Mouse (Mus musculus): ENCODE measurements at regions not wholly inside any gene's neighbourhood (a gene's known extent, or its start where the extent isn't known, plus 50 kb on each side); places are given as distances from the start of the nearest gene placed in this dataset.

DNA sequence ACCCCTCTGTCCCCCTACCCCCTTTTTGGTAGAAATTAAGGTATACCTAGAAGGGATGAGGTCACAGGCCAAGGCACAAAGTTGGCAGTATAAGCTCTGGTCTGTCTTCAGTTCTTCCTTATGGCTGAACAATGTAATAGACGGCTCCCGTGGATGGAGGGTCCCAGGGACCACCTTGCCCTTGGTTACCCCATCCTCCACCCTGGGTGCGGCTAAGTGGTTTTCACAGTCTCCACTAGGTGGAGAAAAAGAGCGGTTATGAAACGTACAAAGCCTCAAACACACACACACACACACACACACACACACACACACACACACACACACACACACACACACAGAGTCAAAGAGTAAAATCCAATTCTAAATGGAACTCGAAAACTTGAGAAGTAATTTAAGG is 93.1 kb downstream of the Nog start:
- no peak for ATAC-seq
- Histone ChIP-seq H3K4me1 (ENCODE audit: control insufficient read depth, insufficient read depth, low read depth, low read length) (peaks cover 2% of the 10 kb centered on the region; the same call in 1 of the 2 replicates), H3K9ac (ENCODE audit: low read depth, low read length) (no peak overlapping the region), H3K36me3 (ENCODE audit: control insufficient read depth, insufficient read depth, low read length) (no peaks in the 10 kb centered on the region), H3K9me3 (ENCODE audit: control insufficient read depth, low read length) (no peaks in the 10 kb centered on the region), H3K27ac (ENCODE audit: low read depth, low read length) (no peak overlapping the region), H3K4me3 (ENCODE audit: low read length) (no peak overlapping the region), H3K27me3 (replicated peaks; ENCODE audit: control insufficient read depth, insufficient read depth, low read length) (no peaks in the 10 kb centered on the region), H3K4me2 (ENCODE audit: low read length) (no peak overlapping the region; the same call in 1 of the 2 replicates)
- 53% methylated on average over 6 of the region's 6 CpGs for WGBS

DNA sequence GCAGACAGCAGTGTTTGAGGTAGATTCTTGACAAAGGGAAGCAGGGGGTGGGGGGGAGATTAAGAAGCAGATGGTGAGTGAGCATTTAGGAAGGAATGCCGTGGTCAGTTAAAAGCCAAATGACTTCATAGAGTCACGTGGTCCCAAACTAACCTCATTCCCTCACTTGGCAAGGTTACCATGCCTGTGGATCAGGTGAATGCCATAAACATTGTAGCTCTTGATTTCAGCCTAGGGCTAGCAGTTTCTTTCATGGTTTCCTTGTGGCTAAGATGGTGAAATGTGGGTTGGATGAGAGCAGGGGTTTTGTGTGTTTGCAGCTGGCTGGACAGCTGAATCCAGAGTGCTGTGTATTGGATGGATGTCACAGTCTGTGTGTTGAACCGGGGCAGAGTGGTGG is 95.3 kb downstream of the Nog start:
- Histone ChIP-seq H3K27me3 (replicated peaks; ENCODE audit: control insufficient read depth, insufficient read depth, low read length) (no peaks in the 10 kb centered on the region), H3K4me3 (ENCODE audit: low read length) (no peak overlapping the region), H3K4me2 (ENCODE audit: low read length) (no peak overlapping the region), H3K9me3 (ENCODE audit: control insufficient read depth, low read length) (no peaks in the 10 kb centered on the region), H3K9ac (ENCODE audit: low read depth, low read length) (no peak overlapping the region), H3K4me1 (ENCODE audit: control insufficient read depth, insufficient read depth, low read depth, low read length) (peaks cover 2% of the 10 kb centered on the region; the same call in 1 of the 2 replicates), H3K27ac (ENCODE audit: low read depth, low read length) (no peak overlapping the region), H3K36me3 (ENCODE audit: control insufficient read depth, insufficient read depth, low read length) (no peaks in the 10 kb centered on the region)
- WGBS, result 54% methylated on average over 3 of the region's 3 CpGs
- no peak for ATAC-seq

- peaks cover 2% of the 10 kb centered on the region; the same call in 1 of the 2 replicates for H3K4me1 ChIP-seq (ENCODE audit: control insufficient read depth, insufficient read depth, low read depth, low read length)
- no peak overlapping the region for H3K4me2 ChIP-seq (ENCODE audit: low read length)
- no peaks in the 10 kb centered on the region for H3K27me3 ChIP-seq (replicated peaks; ENCODE audit: control insufficient read depth, insufficient read depth, low read length)
- H3K27ac ChIP-seq (ENCODE audit: low read depth, low read length), result no peak overlapping the region
- no peak for ATAC-seq
- no peaks in the 10 kb centered on the region for H3K9me3 ChIP-seq (ENCODE audit: control insufficient read depth, low read length)
- H3K36me3 ChIP-seq (ENCODE audit: control insufficient read depth, insufficient read depth, low read length), result no peaks in the 10 kb centered on the region
- H3K9ac ChIP-seq (ENCODE audit: low read depth, low read length), result no peak overlapping the region
- 88% methylated on average over 7 of the region's 7 CpGs for WGBS
- H3K4me3 ChIP-seq (ENCODE audit: low read length), result no peak overlapping the region
Measured at GRCm38 (mm10) chr11:89204948-89205545, 97.1 kb downstream of the Nog start.

DNA sequence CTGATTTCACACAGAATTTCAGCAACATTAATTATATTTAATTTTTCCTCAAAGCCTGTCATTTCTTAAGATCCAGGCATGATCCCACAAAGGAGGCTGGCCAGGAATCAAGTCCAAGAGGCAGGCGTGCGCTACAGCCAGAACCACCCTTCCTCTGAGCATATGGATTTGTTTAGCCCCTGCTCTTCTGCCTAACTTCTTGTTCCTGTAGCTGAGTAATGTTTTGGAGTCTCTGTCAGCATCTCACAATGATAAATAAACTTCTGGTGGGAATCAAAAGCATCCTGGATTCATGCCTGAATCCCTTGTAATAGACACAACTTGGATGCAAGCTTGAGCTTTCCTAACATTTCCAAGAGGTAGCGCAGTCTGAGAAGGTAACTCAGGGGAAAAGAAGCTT is 101.7 kb downstream of the Nog start:
- ATAC-seq, result no peak
- H3K4me2 ChIP-seq (ENCODE audit: low read length), result no peak overlapping the region
- 80% methylated on average over 3 of the region's 3 CpGs for WGBS

DNA sequence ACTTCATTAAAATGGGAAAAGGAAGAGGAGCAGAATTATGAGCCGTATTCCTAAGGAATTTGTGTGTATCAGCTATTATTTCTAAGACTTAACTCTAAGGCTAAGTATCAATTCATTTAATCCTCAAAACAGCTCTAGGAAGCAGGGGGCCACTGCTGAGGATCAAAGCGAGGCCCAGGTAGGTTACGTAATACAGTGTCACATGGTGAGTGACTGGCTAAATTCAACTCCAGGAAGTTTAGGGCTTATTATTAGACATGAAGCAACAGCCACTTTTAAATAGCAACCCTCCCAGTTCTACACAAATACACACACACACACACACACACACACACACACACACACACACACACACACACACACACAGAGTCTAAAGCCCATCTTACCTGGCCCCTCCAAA is 109.3 kb downstream of the Nog start:
- Histone ChIP-seq H3K36me3 (ENCODE audit: control insufficient read depth, insufficient read depth, low read length) (no peaks in the 10 kb centered on the region), H3K4me2 (ENCODE audit: low read length) (no peak overlapping the region), H3K27me3 (replicated peaks; ENCODE audit: control insufficient read depth, insufficient read depth, low read length) (no peaks in the 10 kb centered on the region), H3K9ac (ENCODE audit: low read depth, low read length) (no peak overlapping the region), H3K4me1 (ENCODE audit: control insufficient read depth, insufficient read depth, low read depth, low read length) (no peaks in the 10 kb centered on the region), H3K9me3 (ENCODE audit: control insufficient read depth, low read length) (no peaks in the 10 kb centered on the region), H3K27ac (ENCODE audit: low read depth, low read length) (no peak overlapping the region), H3K4me3 (ENCODE audit: low read length) (no peak overlapping the region)
- WGBS, result 81% methylated on average over 3 of the region's 3 CpGs
- no peak for ATAC-seq

More for the DNA sequence above, 101.7 kb downstream of the Nog start:
- Histone ChIP-seq H3K4me3 (ENCODE audit: low read length) (no peak overlapping the region), H3K27ac (ENCODE audit: low read depth, low read length) (no peak overlapping the region), H3K9me3 (ENCODE audit: control insufficient read depth, low read length) (no peaks in the 10 kb centered on the region), H3K27me3 (replicated peaks; ENCODE audit: control insufficient read depth, insufficient read depth, low read length) (no peaks in the 10 kb centered on the region), H3K9ac (ENCODE audit: low read depth, low read length) (no peak overlapping the region), H3K36me3 (ENCODE audit: control insufficient read depth, insufficient read depth, low read length) (no peaks in the 10 kb centered on the region), H3K4me1 (ENCODE audit: control insufficient read depth, insufficient read depth, low read depth, low read length) (no peaks in the 10 kb centered on the region)

GRCm38 (mm10) chr11:89186911-89187621 is 113.4 kb downstream of the Gm525 start:
- Histone ChIP-seq H3K4me2 (ENCODE audit: low read length) (peak overlapping the region; percentile 36), H3K27ac (ENCODE audit: low read depth, low read length) (no peak overlapping the region), H3K9ac (ENCODE audit: low read depth, low read length) (peak overlapping the region; percentile 50), H3K4me1 (ENCODE audit: control insufficient read depth, insufficient read depth, low read depth, low read length) (peaks cover 10% of the 10 kb centered on the region), H3K4me3 (ENCODE audit: low read length) (peak overlapping the region; percentile 4; the same call in 1 of the 2 replicates), H3K27me3 (replicated peaks; ENCODE audit: control insufficient read depth, insufficient read depth, low read length) (no peaks in the 10 kb centered on the region), H3K36me3 (ENCODE audit: control insufficient read depth, insufficient read depth, low read length) (no peaks in the 10 kb centered on the region), H3K9me3 (ENCODE audit: control insufficient read depth, low read length) (no peaks in the 10 kb centered on the region)
- ATAC-seq, result peak; percentile 87
- WGBS, result 7% methylated on average over 26 of the region's 26 CpGs

DNA sequence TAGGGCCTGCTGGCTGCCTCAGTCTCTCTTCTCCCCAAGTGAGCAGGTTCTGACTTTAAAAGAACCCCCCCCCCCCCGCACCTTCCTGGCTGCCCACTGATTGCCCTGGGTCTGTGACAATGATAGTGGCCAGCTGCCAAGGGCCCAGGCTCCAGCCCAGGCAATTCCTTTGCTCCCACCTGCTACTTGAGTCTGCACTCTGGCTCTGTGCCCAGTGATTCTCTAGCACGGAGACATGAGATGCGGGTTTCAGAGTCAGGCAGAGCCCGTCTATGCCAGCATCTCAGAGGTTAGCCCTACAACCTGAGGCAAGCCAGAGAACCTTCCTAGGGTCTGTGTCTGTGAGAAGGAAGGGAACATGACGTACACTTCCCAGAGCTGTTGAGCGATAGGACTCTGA is 112.2 kb downstream of the Gm525 start:
- Histone ChIP-seq H3K27ac (ENCODE audit: low read depth, low read length) (no peak overlapping the region), H3K4me3 (ENCODE audit: low read length) (no peak overlapping the region), H3K4me2 (ENCODE audit: low read length) (no peak overlapping the region), H3K9me3 (ENCODE audit: control insufficient read depth, low read length) (no peaks in the 10 kb centered on the region), H3K9ac (ENCODE audit: low read depth, low read length) (no peak overlapping the region), H3K4me1 (ENCODE audit: control insufficient read depth, insufficient read depth, low read depth, low read length) (peaks cover 10% of the 10 kb centered on the region), H3K36me3 (ENCODE audit: control insufficient read depth, insufficient read depth, low read length) (no peaks in the 10 kb centered on the region), H3K27me3 (replicated peaks; ENCODE audit: control insufficient read depth, insufficient read depth, low read length) (no peaks in the 10 kb centered on the region)
- WGBS, result 33% methylated on average over 6 of the region's 6 CpGs
- ATAC-seq, result peak; percentile 61; the same call in 1 of the 2 replicates

GRCm38 (mm10) chr11:89181471-89181870 is 107.8 kb downstream of the Gm525 start:
- Histone ChIP-seq H3K27me3 (replicated peaks; ENCODE audit: control insufficient read depth, insufficient read depth, low read length) (no peaks in the 10 kb centered on the region), H3K4me2 (ENCODE audit: low read length) (no peak overlapping the region), H3K4me3 (ENCODE audit: low read length) (no peak overlapping the region), H3K9me3 (ENCODE audit: control insufficient read depth, low read length) (no peaks in the 10 kb centered on the region), H3K36me3 (ENCODE audit: control insufficient read depth, insufficient read depth, low read length) (no peaks in the 10 kb centered on the region), H3K9ac (ENCODE audit: low read depth, low read length) (no peak overlapping the region), H3K27ac (ENCODE audit: low read depth, low read length) (no peak overlapping the region), H3K4me1 (ENCODE audit: control insufficient read depth, insufficient read depth, low read depth, low read length) (peaks cover 2% of the 10 kb centered on the region)
- ATAC-seq, result no peak
- WGBS, result 85% methylated on average over 5 of the region's 5 CpGs

DNA sequence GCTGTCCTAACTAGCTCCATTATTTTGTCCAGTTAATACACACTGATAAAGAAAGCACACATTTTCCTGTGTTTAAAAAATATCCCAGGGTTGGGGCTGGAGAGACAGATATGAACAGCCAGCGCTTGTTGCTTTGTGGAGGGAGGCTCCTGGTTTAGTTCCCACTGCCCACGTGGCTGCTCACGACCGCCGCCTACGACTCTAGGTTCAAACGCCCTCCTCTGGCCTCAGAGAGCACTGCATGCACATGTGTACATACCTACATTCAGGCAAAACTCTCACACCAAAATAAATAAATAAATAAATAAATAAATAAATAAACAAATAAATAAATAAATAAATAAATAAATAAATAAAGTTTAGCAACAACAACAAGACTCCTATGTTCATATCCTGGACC is 104.8 kb downstream of the Gm525 start:
- no peak for ATAC-seq
- no peak overlapping the region for H3K4me3 ChIP-seq (ENCODE audit: low read length)

More for the DNA sequence above, 104.8 kb downstream of the Gm525 start:
- H3K36me3 ChIP-seq (ENCODE audit: control insufficient read depth, insufficient read depth, low read length), result no peaks in the 10 kb centered on the region
- no peaks in the 10 kb centered on the region for H3K4me1 ChIP-seq (ENCODE audit: control insufficient read depth, insufficient read depth, low read depth, low read length)
- no peaks in the 10 kb centered on the region for H3K9me3 ChIP-seq (ENCODE audit: control insufficient read depth, low read length)
- no peak overlapping the region for H3K27ac ChIP-seq (ENCODE audit: low read depth, low read length)
- H3K27me3 ChIP-seq (replicated peaks; ENCODE audit: control insufficient read depth, insufficient read depth, low read length), result no peaks in the 10 kb centered on the region
- WGBS, result 96% methylated on average over 7 of the region's 7 CpGs
- no peak overlapping the region for H3K9ac ChIP-seq (ENCODE audit: low read depth, low read length)
- H3K4me2 ChIP-seq (ENCODE audit: low read length), result no peak overlapping the region
